Mouse (Mus musculus): ENCODE measurements around the gene Polrmt.
"Not testable (repeated sequence)": the region's sequence is repeated elsewhere in the genome, so short reads cannot be mapped to it uniquely, and the experiment has no call there.

Polrmt gene

GRCm38 (mm10) chr10:79707759-79708158 lies 38.6 kb downstream of the Polrmt start:
- no peak for DNase-seq

DNA sequence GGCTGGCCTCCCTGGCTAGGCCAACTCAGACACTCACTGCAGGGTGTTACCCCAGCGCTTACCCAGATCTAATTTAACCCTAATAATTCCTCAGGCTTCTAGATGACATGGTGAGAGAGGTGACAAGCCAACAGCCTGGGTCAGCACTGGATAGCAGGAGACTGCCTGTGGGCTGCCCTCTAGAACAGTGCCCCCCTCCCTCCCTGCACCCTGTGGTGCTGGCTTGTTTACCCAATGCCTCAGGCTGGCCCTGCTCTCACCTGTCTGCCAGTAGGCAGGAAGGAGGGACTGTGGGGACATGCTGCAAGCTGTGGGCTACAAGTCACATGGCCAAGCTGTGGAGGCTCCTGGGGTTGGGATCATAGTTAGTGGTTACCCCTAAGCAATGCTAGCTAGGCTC lies 39.2 kb downstream of the Polrmt start:
- DNase-seq: peak; percentile 68 to 75

DNA sequence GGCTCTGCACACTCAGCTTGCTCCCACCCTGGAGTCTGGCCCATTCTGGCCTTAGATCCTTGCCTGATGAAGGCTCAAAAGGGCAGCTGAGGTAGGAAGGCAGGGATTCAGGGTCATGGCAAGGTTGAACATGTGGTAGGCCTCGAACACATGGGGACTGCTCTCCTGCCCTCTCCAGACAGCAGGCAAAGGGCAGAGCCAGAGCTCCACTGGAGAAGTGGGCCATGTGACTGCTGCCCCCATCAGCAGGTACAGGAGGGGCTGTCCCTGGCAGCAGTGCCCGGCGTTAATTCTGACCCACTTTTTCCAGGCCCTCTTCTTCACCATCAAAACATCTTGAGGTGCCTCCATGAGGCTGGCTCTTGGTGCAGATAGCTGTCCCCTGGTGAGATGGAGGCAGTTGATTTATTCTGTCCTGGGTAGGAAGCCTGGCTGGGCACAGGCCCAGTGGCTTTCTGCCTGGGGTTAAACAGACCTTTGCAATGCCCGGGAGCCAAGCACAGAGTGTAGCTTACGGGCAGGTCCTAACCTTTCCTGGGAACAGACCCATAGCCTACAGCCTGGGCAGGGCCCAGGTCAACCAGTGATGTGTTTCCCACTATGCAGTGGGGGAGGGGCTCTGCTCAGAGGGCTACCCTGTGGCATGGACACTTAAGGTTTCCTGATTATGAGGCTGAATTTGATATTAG lies 39.8 kb downstream of the Polrmt start:
- peak; percentile 53 to 54 for DNase-seq

DNA sequence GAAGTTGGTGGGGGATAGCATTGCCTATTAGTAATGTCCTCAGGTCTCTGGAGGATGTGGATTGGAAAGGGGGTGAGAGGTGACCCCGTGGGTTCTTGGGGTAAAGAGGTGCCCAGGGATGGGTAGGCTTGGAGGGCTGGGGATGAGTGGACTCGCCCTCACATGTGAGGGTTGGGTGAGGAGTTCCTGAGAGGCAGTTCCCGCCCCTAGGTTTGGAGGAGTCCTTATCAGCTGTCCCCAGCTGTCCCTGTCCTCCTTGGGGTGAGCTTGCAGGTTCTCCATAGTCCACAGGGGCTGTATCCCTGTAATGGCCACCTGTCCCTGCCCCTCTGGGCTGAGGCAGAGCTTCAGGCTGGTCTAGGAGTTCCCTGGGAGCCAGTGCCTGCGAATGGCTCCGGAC lies 40.4 kb downstream of the Polrmt start:
- no peak for DNase-seq

DNA sequence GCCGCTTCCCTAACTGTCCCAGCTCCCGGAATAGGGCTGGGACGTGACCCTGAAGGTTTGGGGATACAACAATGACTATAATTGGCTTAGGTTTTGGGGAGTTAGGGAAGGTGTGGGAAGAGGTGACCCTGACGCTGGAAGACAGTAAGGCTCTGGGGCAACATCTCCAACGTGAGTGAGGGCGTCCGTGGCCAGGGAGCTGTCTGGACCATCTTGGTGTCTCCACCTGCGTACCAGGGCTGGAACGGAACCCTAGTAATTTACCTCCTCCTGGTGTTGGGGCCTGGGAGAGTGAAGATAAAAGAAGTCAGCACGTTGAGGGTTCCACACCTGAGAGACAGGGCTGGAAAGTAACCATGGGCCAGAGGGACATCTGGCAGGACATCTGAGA lies 41.4 kb downstream of the Polrmt start:
- no peak for DNase-seq

DNA sequence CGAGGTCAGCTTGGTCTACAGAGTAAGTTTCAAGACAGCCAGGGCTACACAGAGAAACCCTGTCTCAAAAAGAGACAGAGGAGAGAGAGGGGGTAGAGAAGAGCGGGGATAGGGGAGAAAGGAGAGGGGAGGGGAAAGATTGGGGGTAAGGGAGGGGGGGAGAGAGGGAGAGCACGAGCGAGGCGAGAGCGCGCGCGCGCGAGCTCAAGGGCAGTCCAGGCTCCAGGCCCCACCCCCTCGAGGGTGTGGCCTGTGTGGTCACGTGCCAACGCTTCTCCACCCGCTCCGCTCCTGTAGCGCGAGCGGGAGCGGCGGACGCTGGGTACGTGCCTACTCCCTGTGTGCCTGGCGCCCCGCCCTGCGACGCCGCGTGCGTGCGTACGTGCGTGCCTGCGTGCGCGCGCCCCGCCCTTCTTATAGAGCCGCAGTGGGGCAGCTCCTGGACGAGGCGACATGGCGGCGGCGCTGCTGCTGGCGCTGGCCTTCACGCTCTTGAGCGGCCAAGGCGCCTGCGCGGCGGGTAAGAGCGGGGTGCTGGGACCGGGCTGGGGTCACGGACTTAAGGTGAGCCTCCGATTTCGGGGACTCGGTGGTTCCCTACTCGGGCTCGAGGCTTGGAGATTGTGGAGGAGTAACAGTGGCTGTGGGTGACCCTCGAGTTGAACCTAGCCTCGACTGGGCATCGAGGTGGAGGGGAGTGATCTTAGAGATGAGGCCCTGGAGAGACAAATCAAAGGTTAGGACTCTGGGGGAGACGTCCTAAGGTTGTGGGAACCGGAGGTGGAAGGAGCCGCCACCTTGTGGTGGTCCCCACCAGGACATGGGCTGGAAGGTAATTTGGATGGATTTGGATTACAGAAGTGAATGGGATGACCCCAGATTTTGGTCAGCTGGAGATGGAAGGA lies 42.1 kb downstream of the Polrmt start, which contains the start of gene Bsg:
Bsg (plus strand) TSS at position 427 of the 905 bp plus-strand sequence.
- DNase-seq: peak; percentile 98 to 100

GRCm38 (mm10) chr10:79703541-79703940 lies 42.8 kb downstream of the Polrmt start:
- DNase-seq: no peak

- DNase-seq: not testable (repeated sequence)
Observed at GRCm38 (mm10) chr10:79702970-79703369, 43.4 kb downstream of the Polrmt start.

DNA sequence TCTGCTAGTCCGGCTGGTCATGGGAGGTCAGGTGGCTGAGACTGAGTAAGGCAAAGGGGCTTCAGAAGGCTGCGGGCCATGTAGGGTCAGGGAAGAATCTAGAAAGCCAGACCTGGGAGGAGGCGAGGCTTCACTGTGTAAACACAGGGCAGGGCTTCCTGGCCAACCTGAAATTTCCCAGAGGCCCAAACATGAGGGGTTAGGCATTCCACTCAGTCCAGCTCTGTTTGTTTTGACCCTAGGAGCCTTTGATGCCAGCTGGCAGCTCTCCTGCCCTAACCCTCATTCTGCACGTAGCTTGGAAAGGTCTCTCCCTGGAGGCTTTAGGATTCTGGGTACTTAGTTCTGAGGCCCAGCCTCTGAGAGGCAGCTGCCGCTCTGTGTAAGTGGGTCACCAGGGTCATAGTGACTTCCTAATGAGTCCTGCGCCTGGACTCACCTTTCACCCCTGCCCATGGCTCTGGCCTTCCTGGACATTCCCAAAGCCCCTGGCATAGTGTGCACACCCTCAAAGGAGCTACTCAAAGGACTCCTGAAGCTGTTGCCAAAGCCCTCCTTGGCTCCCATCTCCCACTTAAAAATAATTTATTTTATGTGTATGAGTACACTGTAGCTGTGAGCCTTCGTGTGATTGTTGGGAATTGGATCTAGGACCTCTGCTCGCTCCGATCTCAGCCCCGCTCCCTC lies 44.8 kb downstream of the Polrmt start:
- DNase-seq: no peak

DNA sequence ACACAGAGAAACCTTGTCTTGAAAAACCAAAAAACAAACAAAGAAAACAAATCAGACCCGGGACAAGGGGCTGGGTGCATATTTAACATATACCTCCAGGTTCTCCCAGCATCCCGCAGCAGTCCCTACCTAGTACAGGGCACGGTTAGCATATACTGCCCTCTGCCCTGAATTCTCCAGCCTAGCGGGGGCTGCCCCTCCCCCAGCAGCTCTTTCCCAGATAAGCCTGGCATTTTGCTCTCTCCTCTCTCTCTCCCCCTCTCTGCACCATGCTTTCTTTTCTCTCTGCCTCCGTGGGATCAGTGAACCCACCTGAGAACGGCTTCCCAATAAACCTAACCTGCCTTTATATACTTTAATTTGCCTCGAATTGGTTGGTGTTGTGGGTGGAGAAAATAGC lies 45.7 kb downstream of the Polrmt start:
- DNase-seq: no peak

DNA sequence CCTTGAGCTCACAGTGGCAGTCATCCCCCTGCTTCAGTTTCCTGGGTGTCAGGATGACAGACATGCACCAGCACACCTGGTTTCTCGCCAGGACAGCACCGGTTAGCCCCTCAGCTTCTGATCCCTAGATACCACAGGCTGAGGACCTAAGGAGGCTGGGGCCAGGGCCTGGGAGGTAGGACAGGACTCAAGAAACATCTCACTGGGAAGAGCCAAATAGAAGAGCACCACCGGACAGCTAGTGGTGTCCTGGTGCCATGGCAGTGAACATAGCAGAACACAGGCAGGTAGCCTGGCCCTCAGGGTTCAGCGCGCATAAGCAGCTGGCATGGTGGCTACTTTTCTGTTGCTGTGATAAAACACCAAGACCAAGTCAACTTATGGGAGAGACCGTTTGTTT lies 47.9 kb downstream of the Polrmt start:
- DNase-seq: no peak

- DNase-seq: peak; percentile 90 to 92
Observed at GRCm38 (mm10) chr10:79697916-79698315, 48.5 kb downstream of the Polrmt start.

DNA sequence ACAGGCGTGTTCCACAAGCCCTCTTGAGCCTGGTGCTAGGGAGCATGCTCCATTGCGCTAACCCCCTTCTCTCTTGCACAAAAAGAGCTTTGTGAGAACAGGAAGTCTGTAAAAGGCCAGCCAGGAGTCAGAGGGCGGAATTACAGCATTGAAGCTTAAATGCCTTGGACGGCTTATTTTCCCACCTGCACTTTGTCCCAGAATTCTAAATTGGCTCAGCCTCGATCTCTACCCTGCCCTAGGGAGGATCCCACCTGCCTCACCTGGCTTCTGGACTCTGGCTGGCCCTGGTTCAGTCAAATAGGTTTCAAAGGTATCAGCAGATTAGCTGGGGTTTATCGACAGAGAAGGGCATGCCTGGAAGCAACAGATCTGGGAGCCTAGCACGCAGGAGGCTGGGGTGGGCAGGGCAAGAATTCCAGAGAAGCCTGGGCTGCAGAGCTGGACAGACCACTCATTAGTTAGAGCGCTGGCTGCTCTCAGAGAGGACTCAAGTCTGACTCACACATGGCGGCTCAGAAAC lies 50.2 kb downstream of the Polrmt start:
- DNase-seq: no peak

DNA sequence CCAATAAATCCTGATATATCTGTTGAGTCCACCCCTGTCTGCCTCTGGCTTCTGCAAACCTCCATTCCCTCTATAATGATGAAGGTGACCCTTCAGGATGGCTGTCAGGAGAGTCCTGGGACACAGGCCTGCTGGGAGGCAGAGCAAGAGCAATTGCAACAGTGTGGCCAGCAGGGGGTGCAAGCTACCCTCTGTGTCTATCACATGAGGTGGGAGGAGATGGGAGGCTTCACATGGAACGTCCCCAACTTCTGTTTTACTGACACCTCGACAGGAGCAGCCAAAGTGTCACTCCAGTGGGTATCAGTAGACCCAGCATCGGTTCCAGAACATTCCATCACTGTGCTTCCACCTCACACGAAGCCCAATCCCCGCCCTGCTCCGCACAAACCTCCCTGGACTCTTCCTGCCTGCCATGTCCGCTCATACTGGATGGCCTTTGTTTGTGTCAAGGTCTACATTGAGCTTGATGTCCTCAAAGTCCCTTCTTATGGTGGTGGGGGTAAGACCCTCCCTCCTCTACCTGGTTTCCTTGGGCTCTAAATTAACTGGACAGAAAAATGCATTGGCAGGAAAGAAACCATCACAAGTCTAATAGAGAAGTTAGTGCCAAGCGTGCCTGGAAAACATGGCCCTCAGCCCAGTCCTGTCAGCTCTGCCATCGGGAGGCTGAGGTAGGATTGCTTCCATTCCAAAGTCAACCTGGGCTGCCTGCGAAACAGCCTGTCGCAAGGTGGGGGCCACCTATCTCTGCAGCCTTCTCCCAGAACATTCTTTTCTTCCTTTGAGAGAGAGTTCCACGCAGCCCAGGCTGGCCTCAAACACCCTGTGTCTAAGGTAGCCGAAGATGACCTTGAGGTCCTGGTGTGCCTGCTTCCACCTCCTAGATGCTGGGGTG lies 50.9 kb downstream of the Polrmt start:
- peak; percentile 76 to 86 for DNase-seq

DNA sequence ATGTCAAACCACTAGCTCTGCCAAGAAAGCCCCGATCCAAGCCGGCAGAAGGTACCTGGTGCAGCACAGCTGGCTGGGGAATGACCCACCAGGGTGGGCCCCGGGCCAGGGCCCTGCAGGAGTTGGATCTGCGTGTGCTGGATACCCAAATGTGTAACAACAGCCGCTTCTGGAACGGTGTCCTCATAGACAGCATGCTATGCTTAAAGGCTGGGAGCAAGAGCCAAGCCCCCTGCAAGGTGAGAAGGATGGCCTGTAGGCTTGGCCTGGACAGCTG lies 52.1 kb downstream of the Polrmt start:
- DNase-seq: no peak

DNA sequence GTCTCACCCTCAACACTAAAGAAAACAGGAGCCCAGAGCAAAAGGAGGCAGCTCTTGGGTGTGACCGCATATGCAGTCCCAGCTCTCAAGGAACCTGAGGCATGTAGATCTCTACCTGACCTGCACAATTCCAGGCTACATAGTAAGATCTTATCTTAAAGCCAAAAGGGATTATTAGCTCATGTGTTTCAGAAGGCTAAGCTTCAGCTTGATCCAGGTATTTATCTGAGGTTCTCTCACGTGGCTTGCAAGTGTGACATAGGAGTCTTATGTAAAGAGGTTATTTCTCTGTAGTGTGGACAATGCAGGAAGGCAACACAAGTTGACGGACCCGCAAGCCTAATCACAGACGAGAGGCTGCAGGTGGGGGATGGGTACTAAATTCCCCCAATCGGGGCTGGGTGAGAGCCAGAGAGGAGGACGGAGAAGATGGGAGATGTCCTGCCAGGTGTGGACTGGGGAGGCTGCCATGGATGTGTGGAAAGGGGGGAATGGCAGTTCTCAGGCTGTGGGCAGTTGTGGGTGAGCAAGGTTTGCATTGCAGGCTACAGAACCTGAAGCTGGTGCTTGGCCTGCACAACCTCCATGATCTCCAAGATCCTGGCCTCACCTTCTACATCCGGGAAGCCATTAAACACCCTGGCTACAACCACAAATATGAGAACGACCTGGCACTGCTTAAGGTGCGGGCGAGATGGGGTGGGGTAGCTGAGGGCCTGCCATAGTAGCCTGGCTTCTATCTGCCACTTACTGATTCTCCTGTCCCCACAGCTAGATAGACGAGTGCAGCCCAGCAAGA lies 52.6 kb downstream of the Polrmt start:
- DNase-seq: no peak

DNA sequence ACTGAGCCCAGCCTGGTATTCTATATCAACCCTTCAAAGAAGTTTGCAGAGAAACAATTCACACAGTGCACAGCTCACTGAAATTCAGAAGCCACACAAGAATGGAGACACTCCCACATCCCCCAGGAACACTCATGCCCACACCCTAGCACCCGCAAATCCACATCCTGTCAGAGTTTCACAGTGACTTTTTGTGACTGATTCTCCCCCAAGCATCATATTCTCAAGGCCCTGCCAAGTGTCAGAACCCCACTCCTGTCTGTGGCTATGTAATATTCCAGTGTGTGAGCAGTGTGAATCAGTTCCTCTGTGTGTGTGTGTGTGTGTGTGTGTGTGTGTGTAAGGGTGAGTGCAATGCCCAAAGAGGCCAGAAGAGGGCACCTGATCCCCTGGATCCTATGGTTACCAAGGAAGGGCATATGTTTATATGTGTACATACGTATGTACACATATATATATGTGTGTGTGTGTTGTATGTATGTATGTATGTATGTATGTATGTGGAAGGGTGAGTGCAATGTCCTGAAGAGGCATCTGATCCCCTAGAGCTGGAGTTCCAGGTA lies 54.3 kb downstream of the Polrmt start:
- DNase-seq: no peak

- no peak for DNase-seq
Observed at GRCm38 (mm10) chr10:79689178-79689577, 57.2 kb downstream of the Polrmt start.

GRCm38 (mm10) chr10:79688720-79689119 lies 57.7 kb downstream of the Polrmt start, which contains the start of gene Gzmm:
Gzmm (plus strand) TSS chr10:79689020.
- DNase-seq: no peak

- no peak for DNase-seq
Observed at GRCm38 (mm10) chr10:79687513-79687912, 58.9 kb downstream of the Polrmt start.

DNA sequence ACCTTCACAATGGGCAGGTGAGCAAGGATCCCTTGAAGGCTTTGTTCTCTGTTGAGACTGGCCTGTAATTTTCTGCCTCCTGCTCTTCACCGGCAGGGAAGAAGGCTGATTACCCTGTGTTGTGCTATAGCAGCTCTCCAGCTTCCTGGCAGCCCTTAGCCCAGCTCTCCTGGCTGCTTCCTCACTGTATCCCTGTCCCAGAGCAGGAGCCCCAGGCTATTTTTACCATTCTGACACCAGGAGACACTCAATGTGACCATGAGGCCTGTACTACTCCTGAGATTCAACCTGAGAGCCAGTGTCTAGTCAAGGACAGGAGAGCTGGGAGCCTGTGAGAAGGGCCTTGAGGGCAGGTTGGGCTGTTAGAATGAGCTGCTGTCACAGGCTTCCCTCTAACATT lies 59.7 kb downstream of the Polrmt start:
- DNase-seq: no peak
